Mouse (Mus musculus) left cerebral cortex, postnatal 10 days (tissue): Measurements from ENCODE around the gene Serp1. TPM values are rescaled to one million over a fixed set of nuclear protein-coding genes. Genes with fewer than 3 reads are reported as not detected.

Experiments
- DNase-seq, 2 experiments: peaks; one replicate each; pipeline ENCODE4 v3.0.0; 2021 to 2022; ENCODE audit warnings: low spot score in 2 of 2, mixed read lengths in 1 of 2; ENCODE audit errors: extremely low spot score in 1 of 2
- intact Hi-C: fragments of 180-260 bp; cut with DNase I; formaldehyde crosslinking; loops from one replicate; pipeline ENCODE4 v1.15.1; 2025
- total RNA-seq, 2 experiments: library from RNA; stranded (reverse); gene quantifications; 2 replicates each; pipeline ENCODE4 v1.2.3; 2021

Gene Serp1
- 10 to 100 TPM; 26.0 to 26.1 TPM for total RNA-seq

GRCm38 (mm10) chr3:58525652-58526407, at the start of gene Serp1, which contains the start of gene Eif2a:
Gene Serp1 (minus strand): TSS chr3:58525892.
Gene Eif2a (plus strand): TSS chr3:58525821.
- DNase-seq, result peak; percentile 98 to 99
- intact Hi-C loops, result no loop called here

GRCm38 (mm10) chr3:58570821-58571220, 45.1 kb upstream of the Serp1 start:
- DNase-seq, result no peak
- intact Hi-C loops, result no loop called here

- DNase-seq, result no peak
- intact Hi-C loops, result no loop called here
These were observed 35.7 kb upstream of the Serp1 start for GRCm38 (mm10) chr3:58561437-58561836.

GRCm38 (mm10) chr3:58559887-58560286, 34.2 kb upstream of the Serp1 start:
- intact Hi-C loops, result no loop called here
- no peak for DNase-seq

- intact Hi-C loops, result no loop called here
- DNase-seq, result no peak
These were observed 31.0 kb upstream of the Serp1 start for GRCm38 (mm10) chr3:58556649-58557048.

- no peak for DNase-seq
- intact Hi-C loops, result no loop called here
These were observed 26.5 kb upstream of the Serp1 start for GRCm38 (mm10) chr3:58552001-58552811.

- intact Hi-C loops, result no loop called here
These were observed 10.9 kb upstream of the Serp1 start for GRCm38 (mm10) chr3:58536573-58536972.

DNA sequence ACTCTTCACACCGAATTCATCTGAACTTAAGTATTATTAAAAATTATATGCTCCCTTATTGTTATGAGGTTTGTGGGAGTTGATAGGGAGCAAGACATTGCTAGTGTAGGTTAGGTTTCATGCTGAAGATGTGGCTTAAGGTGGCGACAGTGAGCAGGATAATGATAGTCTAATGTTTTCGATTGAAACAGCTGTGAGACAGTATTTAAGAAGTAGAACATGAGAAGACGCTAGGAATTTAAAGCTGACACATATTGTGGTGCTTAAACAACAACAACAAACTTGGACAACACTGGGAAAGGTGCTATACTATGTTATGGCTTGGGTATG, 681 bp upstream of the Serp1 start:
- no peak for DNase-seq
- intact Hi-C loops, result no loop called here

More at GRCm38 (mm10) chr3:58536573-58536972, 10.9 kb upstream of the Serp1 start:
- DNase-seq, result no peak

DNA sequence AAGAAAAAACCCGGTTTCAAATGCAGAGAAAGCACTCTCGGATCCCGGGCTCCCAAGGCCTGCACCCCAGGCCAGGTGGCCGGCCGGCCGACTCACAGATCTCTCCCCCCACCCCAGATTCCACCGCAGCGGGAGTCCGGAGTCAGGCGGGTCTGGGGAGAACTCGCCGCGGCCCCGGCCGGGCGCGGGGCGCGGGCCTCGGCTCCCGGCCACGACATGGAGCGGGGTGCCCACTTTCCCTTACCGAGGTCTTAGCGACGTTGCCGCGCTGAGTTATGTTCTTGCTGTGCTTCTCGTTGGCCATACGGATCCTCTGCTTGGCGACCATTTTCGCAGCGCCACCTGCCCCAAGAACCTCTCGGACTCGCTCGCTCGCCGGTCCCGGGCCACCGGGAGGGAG, 526 bp downstream of the Serp1 start:
- peak in 1 of 2 experiments; percentile 70 for DNase-seq
- intact Hi-C loops, result no loop called here

DNA sequence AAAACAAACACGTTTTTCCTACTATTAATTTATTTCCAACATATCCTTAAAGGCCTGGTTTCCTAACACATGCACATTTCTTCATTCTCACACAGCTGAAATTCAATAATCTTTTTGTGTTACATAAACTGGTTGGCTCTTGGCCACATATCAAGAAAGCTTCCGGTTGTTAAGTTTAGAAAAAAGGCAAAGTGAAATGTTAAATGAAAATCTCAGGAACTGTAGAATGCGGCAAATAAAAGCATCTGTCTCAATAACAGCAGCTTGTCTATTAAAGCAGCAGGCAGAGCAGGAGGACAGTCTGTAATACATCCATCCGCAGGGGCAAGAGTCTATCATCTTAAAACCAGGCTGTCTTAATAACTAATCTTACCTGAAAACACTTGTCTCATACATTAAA, 1.4 kb downstream of the Serp1 start:
- intact Hi-C loops, result no loop called here
- DNase-seq, result no peak

DNA sequence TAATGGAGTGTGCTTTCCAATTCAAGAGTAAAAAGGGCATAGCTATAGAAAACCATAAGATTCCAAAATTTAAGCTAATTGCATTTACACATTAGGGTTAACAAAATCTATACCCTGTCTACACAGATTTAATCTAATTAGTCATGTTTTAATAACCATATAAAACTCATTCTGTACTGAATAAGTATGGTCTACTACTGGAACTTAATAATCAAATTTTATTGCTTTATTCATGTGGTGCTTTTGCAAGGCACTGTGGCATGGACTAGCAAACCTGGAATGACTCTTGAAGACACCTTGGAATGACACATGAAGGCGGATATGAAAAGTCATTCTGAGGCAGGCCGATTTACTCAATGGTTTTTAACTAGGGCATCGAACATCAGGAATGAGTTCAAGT, 2.3 kb downstream of the Serp1 start:
- DNase-seq, result no peak
- intact Hi-C loops, result no loop called here

DNA sequence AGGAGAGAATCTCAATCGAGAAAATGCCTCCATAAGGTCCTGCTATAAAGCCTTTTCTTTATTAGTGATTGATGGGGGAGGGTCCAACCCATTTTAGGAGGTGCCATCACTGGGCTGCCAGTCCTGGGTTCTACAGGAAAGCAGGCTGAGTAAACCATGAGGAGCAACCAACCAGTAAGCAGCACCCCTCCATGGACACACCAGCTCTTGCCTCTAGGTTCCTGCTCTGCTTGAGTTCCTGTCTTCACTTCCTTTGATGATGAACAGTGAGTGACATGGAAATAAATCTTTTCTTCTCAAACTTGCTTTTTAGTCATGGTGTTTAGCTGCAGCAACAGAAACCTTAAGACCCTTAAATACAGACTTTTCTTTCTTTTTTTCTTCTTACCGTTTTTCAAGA, 4.3 kb downstream of the Serp1 start:
- DNase-seq, result no peak
- intact Hi-C loops, result no loop called here

- DNase-seq, result no peak
- intact Hi-C loops, result no loop called here
These were observed 5.4 kb downstream of the Serp1 start for GRCm38 (mm10) chr3:58520286-58520685.

DNA sequence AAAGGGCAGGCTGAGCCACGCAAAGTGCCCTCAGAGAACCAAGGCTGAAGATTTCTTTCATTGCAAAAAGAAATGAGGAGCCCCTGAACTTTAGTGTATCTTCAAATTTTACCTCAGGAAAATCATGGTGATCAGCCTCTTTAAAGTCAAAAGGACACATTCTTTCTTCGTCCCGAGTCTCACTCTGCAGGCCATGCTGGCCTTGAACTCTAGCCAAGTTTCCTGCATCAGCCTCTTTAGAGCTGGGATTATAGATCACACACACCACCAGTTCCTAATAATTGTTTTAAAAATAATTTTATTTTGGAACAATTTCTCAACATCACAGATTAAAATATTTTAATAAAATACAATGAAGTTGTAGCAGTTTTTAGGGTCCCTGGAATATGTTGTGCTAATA, 6.2 kb downstream of the Serp1 start:
- DNase-seq, result no peak
- intact Hi-C loops, result no loop called here

- intact Hi-C loops, result no loop called here
- no peak for DNase-seq
These were observed 6.7 kb downstream of the Serp1 start for GRCm38 (mm10) chr3:58518962-58519361.

DNA sequence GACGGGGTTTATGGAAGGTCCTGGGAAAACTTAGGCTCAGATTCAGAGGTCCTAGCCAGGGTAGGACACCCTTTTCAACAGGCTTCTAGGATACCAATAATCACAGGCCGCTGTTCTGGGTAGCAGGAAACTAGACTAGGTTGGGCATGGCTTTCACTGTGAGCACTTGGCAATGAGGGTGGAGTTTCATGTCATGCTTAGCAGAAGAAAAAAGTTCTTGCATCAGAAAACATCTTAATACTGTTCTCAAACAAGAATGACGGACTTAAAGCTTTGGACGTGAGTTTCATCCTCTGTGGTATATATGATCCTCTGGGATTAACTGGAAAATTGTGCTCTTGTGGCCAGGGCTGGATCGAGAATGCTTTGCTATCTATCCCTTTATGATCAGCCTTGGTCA, 7.9 kb downstream of the Serp1 start:
- DNase-seq, result no peak
- intact Hi-C loops, result no loop called here

DNA sequence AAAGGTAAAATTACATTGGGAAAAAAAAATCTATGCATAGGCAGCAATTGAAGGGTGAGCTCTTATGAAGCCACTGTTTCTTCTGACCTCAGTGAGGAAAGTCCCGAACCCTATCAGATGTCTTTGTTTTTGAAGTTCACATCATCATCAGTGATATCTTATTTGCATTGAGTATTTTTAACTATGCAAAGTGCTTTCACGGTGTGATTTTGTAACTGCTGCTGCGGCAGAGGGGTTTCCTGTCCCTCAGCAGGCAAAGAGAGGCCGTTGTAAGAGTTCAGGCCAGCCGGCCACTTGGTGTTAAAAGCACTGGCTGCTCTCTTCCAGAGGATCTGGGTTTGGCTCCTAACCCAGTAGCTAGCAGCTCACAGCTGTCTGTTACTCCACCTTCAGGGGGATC, 8.4 kb downstream of the Serp1 start:
- intact Hi-C loops, result no loop called here
- DNase-seq, result no peak

DNA sequence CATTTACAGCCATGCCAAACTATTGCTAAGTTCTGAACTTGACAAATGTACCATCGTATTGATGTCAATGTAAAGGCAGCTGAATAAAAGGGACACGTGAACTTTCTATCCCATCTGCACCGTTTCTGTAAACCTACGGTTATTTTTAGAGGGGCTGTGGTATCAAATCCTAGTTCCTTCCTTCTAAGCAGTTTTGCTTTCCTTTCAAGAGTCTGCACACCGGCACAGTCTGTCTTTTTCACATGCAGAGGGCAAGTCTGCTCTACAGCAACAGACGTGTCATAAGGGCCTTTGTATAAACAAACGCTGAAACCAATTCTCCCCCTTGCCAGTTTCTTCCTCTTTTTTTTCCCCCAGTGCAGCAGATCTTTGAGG, 9.1 kb downstream of the Serp1 start:
- no peak for DNase-seq
- intact Hi-C loops, result no loop called here

DNA sequence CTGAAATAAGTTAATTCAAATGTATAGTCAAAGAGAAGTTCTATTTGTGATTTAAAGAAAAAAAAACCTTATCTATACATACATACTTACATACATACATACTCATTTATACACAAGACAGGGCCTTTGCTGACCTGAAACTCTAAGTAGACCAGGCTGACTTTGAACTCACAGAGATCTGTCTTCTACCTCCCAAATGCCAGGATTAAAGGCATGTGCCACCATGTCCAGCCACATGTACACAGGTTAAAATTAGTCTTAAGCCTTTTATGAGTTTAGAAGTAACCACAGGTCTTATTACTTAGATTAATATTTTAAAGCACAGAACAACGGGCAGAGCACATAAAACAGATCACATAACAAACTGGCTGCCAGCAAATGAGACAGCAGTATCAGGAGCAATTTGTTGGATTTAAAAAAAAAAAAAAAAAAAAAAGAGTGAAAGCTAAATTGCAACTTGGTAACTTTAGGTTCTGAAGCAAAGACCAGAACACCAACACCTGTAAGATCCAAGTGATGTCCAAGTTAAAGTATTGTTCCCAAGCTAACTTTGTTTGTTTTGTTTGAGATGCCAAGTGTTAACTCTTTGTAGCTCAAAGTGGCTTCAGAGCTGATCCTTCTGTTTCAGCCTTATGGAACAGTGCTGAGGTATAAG, 9.6 kb downstream of the Serp1 start:
- intact Hi-C loops, result no loop called here
- no peak for DNase-seq

DNA sequence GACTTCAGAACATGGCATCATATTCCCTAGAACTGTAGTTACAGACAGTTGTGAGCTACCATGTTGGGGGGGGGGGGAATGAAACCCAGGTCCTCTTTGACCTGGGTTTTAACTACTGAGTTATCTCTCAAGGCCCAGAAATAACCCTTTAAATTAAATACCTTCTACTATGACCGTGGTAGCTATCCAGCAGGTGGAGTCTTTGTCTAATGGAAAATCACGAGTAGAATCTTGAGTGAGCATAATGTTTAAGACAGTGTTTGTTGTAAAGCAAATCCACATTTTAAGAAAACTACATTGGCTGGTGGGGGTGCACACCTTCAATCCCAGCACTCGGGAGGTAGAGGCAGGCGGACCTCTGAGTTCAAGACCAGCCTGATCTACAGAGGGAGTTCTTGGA, 12.2 kb downstream of the Serp1 start:
- DNase-seq, result no peak
- intact Hi-C loops, result no loop called here
